Mouse (Mus musculus) heart, embryonic 12.5 days (tissue): ENCODE results near the gene Tcl1. TPM values are rescaled to one million over a fixed set of nuclear protein-coding genes. Genes with fewer than 3 reads are reported as not detected.
"Not testable (repeated sequence)": the region's sequence is repeated elsewhere in the genome, so short reads cannot be mapped to it uniquely, and the experiment has no call there.

ENCODE experiments used
- ATAC-seq: fragments of 200-750 bp; cut with Nextera tagmentation; 2 replicates; pipeline ENCODE4 v1.8.0; 2017; ENCODE audit warnings: moderate TSS enrichment, moderate library complexity; ENCODE audit not compliant: insufficient number of reproducible peaks, low FRiP score
- H3K27ac ChIP-seq: fragments of 300-500 bp; sonication (generic); 2 replicates; pipeline ENCODE4 v1.5.1; 2016; ENCODE audit warnings: mild to moderate bottlenecking, moderate library complexity; ENCODE audit not compliant: poor library complexity, severe bottlenecking
- H3K27me3 ChIP-seq: fragments of 300-500 bp; sonication (generic); replicated peaks from 2 replicates; pipeline ENCODE4 v1.6.1; 2016; ENCODE audit warnings: mild to moderate bottlenecking, moderate library complexity
- H3K36me3 ChIP-seq: fragments of 300-500 bp; sonication (generic); 2 replicates; pipeline ENCODE4 v1.6.1; 2016; ENCODE audit warnings: mild to moderate bottlenecking, moderate library complexity
- H3K4me1 ChIP-seq: fragments of 300-500 bp; sonication (generic); replicated peaks from 2 replicates; pipeline ENCODE4 v1.6.1; 2016; ENCODE audit warnings: mild to moderate bottlenecking
- H3K4me2 ChIP-seq: fragments of 300-500 bp; sonication (generic); 2 replicates; pipeline ENCODE4 v1.6.1; 2016; ENCODE audit warnings: mild to moderate bottlenecking, moderate library complexity
- H3K4me3 ChIP-seq: fragments of 300-500 bp; sonication (generic); 2 replicates; pipeline ENCODE4 v1.5.1; 2016; ENCODE audit warnings: mild to moderate bottlenecking
- H3K9ac ChIP-seq: fragments of 300-500 bp; sonication (generic); 2 replicates; pipeline ENCODE4 v1.6.1; 2016; ENCODE audit warnings: mild to moderate bottlenecking, moderate library complexity
- H3K9me3 ChIP-seq: fragments of 300-500 bp; sonication (generic); replicated peaks from 2 replicates; pipeline ENCODE4 v1.6.1; 2016; ENCODE audit warnings: mild to moderate bottlenecking, moderate library complexity
- WGBS: fragments of 180-500 bp; shearing (Covaris S2); methylation state at CpG from one replicate; pipeline ENCODE4 v1.1.7; 2016; 5-methylcytosine and 5-hydroxymethylcytosine counted together
- polyA plus RNA-seq: library from polyadenylated mRNA; unstranded; fragments of >200 nt; fragmentation: Nextera tagmentation; extraction: Ambion mirVana; gene quantifications from 2 replicates; pipeline ENCODE4 v1.2.1, GENCODE M21; 2016

Tcl1 gene
- polyA plus RNA-seq, 1 experiment from 2014 or later, result not detected

DNA sequence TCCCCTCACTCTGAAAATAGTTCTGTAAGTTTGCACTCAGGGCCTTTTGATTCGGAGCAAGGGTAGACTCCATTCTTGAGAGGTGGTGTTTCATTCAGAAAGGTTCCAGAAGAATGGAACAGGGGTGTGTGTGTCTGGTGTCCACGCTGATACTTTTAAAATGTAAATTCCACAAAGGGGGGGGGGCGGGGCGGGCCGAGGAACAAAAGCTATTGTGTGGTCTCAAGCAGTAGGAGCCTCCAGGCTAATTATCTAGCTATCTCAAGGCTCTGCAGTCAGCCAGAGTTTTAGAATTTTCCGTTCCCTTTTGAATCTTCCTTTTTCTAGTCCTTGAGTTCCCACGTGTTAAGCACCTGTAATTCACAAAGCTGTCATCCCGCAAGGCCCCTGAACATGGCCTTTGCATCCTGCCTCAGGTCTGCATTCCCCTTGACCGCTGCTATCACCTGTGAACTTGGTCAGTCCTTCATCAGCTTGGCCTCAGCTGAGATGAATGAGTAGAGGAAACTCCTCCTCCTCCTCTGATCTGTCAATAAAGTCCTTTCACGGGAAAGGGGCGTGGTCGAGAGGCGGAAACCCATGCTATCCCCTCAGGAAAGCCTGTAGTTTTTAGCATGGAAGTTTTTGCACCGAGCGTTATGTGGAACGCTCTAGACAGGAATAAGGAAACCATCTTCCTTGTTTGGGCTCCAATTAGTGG, 2.2 kb upstream of the Tcl1 start:
- Histone ChIP-seq H3K9ac (no peak overlapping the region), H3K27me3 (no peaks in the 10 kb centered on the region), H3K4me3 (no peak overlapping the region), H3K9me3 (no peaks in the 10 kb centered on the region), H3K36me3 (no peaks in the 10 kb centered on the region), H3K27ac (no peak overlapping the region), H3K4me2 (no peak overlapping the region), H3K4me1 (no peaks in the 10 kb centered on the region)
- 55% methylated on average over 16 of the region's 16 CpGs for WGBS
- ATAC-seq, result no peak

DNA sequence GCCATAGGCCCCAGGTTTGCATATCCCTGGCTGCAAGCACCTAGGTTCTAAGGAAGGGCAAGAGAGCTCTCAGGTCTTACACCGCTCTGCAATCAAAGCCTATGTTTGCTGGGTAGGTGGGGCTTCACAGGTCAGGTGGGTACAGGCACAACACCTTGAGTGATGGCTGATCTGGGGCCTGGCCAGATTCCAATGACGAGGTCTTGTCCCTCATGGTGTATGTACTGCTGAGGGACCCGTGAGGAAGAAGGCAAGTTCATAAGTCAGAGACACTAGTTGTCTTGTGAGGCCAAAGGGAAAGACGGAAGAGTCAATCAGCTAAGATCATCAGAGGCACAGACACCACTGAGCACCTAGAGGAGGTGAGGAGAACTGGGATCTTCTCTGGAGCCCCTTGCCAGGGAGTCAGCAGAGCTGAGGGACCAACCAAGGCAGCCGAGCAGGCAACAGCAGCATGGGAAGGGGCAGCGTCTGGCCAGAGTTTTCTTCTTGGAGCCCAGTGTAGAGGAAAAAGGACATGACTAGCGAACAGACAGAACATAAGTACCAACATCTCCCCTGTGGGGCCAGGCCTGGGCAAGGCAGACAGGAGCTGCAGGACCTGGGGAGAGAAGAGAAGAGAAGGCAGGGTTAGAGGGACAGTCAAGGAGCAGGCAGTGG, 5.4 kb downstream of the Tcl1 start:
- Histone ChIP-seq H3K36me3 (no peaks in the 10 kb centered on the region), H3K27me3 (no peaks in the 10 kb centered on the region), H3K9me3 (no peaks in the 10 kb centered on the region), H3K27ac (no peak overlapping the region), H3K4me3 (no peak overlapping the region), H3K9ac (no peak overlapping the region), H3K4me1 (no peaks in the 10 kb centered on the region), H3K4me2 (no peak overlapping the region)
- no peak for ATAC-seq
- 78% methylated on average over 7 of the region's 7 CpGs for WGBS

DNA sequence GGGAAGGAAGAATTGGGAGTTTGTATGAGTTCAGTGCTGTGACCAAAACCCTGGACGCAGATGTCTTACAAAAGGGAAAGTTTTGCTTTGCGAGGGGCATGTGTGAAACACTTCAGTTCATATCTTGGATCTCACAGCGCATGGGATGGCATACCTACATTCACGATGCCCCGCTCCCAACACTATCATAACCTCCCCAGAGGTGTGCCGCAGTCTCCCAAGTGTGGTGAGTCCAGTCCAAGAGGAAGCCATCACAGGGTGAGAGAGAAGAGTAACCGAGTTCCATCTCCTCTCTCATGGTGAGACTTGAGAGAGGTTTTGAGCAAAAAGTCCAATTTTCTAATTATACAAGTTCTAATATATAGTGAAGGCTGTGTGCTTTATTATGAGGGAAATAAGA, 13.4 kb downstream of the Tcl1 start:
- H3K27ac ChIP-seq, result no peak overlapping the region
- no peaks in the 10 kb centered on the region for H3K4me1 ChIP-seq
- H3K9ac ChIP-seq, result no peak overlapping the region
- H3K27me3 ChIP-seq, result no peaks in the 10 kb centered on the region
- no peaks in the 10 kb centered on the region for H3K9me3 ChIP-seq
- H3K4me2 ChIP-seq, result no peak overlapping the region
- H3K4me3 ChIP-seq, result no peak overlapping the region
- H3K36me3 ChIP-seq, result no peaks in the 10 kb centered on the region
- 85% methylated on average over 7 of the region's 7 CpGs for WGBS
- ATAC-seq, result no peak

DNA sequence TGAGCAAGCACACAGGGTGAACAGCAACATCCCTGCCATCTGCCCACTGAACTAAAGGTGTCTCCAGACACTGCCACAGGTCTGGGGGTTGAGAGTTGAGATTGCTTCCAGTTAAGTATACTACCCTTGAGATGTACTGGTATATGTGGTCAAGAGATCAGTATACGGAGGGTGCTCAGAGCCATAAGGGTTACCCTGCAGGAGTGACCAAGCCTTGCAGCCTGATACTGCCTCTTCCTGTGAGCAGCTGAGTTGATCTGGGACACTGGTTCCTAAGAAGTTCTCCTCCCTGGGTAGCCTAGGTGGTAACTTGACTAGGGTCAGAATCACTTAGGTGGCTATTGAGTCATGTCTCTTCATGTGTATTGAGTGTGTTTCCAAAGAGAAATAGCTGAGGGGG, 14.2 kb downstream of the Tcl1 start:
- no peak overlapping the region for H3K4me3 ChIP-seq
- H3K4me1 ChIP-seq, result no peaks in the 10 kb centered on the region
- no peaks in the 10 kb centered on the region for H3K27me3 ChIP-seq
- H3K27ac ChIP-seq, result no peak overlapping the region
- H3K36me3 ChIP-seq, result no peaks in the 10 kb centered on the region
- H3K9me3 ChIP-seq, result no peaks in the 10 kb centered on the region
- no peak for ATAC-seq
- H3K4me2 ChIP-seq, result no peak overlapping the region
- no peak overlapping the region for H3K9ac ChIP-seq
- WGBS, result 82% methylated on average over 1 of the region's 1 CpGs

DNA sequence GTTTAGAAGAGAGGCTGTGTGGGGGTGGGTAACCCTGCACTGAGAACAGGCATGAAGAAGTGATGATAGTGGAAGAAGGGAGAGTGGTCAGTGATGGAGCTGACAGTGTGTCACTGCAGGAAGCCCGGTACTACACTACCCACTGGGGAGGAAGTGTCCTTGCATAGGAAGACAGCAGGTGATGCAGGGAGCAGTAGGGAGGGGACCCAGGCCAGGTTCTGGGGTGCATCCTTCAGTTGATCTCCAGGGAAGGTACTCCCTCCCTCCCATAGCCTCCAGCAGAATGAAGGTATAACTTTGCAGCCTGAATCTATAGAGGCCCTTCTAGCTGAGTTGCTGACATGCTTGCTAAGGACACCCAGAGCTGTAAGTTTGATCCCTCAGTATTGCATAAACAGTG, 15.5 kb downstream of the Tcl1 start:
- ATAC-seq, result no peak
- Histone ChIP-seq H3K36me3 (no peaks in the 10 kb centered on the region), H3K4me2 (no peak overlapping the region), H3K9ac (no peak overlapping the region), H3K4me1 (no peaks in the 10 kb centered on the region), H3K27ac (no peak overlapping the region), H3K4me3 (no peak overlapping the region), H3K27me3 (no peaks in the 10 kb centered on the region), H3K9me3 (no peaks in the 10 kb centered on the region)
- WGBS, result 38% methylated on average over 1 of the region's 1 CpGs

DNA sequence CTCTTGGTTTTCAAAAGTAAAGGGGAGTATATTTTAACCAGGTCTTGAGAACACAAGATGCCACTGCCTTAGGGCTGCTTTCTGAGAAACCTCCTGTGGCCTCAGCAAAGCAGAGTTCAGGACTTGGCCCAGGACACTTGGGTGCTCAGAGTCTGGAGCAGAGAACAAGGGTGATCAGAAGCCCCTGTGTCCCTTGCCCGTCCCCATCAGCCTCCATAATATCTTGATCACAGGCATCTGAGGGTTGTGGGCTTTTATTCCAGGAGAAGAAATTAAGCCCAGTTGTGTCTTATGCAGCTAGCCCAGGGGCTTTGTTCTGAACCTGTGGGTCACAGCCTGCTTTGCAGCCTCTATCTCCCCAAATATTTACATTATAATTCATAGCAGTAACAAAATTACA, 20.9 kb downstream of the Tcl1 start, which contains the start of gene Tcl1b4:
Gene Tcl1b4 (plus strand): TSS at position 301 of the 400 bp plus-strand sequence.
- H3K4me2 ChIP-seq, H3K4me3 ChIP-seq, H3K9ac ChIP-seq, H3K9me3 ChIP-seq, H3K4me1 ChIP-seq, ATAC-seq, H3K27ac ChIP-seq, H3K36me3 ChIP-seq, H3K27me3 ChIP-seq: not testable (repeated sequence)
- WGBS, result 68% methylated on average over 1 of the region's 1 CpGs

DNA sequence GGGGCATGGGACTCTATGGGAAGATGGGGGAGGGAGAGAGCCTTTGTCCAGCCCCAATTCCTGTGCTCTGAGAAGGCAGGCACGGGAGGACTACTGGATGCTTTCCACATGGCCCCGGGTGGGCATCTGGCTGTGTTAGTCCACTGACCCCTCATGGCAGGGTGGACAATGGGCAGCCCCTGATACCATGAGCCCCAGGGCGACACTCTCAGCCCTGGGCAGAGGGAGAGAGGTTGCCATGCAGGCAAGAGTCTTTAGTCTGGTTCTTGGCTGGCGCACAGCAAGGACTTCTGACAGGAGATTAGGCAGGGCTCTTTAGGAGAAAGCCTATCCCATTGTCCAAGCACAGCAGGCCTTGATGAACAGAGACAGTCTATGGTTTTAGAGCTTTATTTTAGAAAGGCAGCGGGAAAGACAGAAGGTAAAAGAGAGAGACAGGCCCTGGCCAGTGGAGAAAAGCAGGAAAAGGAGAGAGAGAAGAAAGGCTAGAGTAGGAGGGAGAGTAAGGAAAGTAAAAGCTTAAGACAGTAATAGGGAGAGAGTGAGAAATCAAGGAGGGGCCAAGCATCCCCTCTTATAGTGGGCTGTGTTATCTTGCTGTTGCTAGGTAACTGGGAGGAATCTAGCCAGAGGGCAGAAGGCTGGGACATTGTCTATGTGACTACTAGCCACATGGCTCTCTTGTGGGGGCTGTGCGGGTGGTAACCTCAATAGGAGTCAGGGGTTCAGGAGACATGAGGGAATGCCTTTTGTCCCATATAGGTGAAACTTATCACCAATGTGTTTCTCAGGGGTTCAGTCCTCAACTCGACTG, 22.7 kb downstream of the Tcl1 start:
- 59% methylated on average over 7 of the region's 7 CpGs for WGBS

DNA sequence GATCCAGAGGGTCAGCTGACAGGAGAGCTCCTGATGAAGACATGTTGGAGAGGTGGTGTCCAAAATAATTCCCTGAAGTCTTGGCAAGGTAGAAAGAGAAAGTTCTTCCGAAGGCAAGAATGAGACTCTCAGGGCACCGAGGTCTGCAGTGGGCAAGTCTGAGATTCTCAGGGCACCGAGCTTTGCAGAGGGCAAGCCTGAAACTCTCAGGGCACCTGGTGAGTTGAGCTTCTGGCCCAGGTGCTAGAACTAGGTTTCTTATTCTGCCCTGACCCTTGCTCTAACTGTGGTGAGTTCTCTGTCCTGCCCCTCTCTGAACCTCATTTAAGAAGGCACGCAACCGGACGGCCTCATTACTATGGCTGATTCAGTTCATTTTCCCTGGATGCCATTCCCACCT, 31.9 kb downstream of the Tcl1 start, which contains the start of gene Tcl1b3:
Gene Tcl1b3 (plus strand): TSS at position 301 of the 400 bp plus-strand sequence.
- 88% methylated on average over 6 of the region's 6 CpGs for WGBS
- not testable (repeated sequence) for H3K27ac ChIP-seq, H3K4me1 ChIP-seq, H3K4me3 ChIP-seq, H3K27me3 ChIP-seq, H3K9ac ChIP-seq, H3K36me3 ChIP-seq, H3K4me2 ChIP-seq, ATAC-seq
- 0 out of 2 replicates have a peak, but pooled peaks cover 11% of the 10 kb centered on the region for H3K9me3 ChIP-seq

More for the DNA sequence above, 22.7 kb downstream of the Tcl1 start:
- not testable (repeated sequence) for H3K4me2 ChIP-seq, H3K9ac ChIP-seq, H3K36me3 ChIP-seq, H3K27me3 ChIP-seq, H3K9me3 ChIP-seq, H3K27ac ChIP-seq, H3K4me1 ChIP-seq, H3K4me3 ChIP-seq, ATAC-seq

DNA sequence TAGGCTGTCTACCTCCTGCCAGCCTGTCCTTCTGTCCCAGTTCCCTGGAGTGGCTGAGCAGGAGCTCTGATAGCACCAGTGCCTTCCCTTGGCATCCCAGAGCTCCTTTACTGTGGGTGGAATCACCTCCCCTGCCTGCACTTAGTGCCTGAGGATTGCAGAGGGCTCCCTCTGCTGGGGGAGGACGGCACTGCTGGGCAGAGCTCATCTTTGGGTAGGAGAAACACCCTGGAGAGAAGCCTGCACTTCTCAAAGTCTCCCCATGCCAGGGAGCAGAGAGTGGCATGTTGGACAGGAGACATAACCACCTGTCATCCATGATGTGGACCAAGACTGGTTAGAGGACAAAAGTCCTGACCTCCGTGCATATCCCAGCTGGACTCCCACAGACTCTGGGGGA, 33.6 kb downstream of the Tcl1 start:
- H3K4me1 ChIP-seq, H3K36me3 ChIP-seq, H3K9ac ChIP-seq, H3K4me3 ChIP-seq, H3K27ac ChIP-seq, H3K27me3 ChIP-seq, H3K4me2 ChIP-seq, ATAC-seq: not testable (repeated sequence)
- 29% methylated on average over 2 of the region's 2 CpGs for WGBS
- H3K9me3 ChIP-seq, result 0 out of 2 replicates have a peak, but pooled peaks cover 11% of the 10 kb centered on the region

DNA sequence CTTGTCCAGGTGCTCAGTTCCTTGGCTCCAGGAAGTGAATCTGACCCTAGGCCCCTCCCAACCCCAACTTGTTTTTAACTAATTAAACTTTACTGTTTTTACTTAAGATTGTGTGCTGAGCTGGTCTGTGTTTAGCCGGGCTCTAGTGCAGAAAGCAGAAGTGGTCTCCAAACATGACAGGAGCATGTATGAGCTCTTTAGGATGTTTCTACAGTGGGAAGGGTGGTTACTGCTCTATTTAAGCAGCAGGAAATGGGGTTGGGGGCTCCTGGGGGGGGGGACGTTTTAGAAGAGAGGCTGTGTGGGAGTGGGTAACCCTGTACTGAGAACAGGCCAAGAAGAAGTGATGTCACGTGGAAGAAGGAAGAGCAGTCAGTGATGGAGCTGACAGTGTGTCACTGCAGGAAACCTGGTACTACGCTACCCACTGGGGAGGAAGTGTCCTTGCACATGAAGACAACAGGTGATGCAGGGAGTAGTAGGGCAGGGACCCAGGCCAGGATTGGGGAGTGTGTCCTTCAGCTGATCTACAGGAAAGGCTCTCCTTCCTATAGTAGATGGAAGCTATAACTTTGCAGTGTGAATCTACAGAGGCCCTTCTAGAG, 41.5 kb downstream of the Tcl1 start:
- H3K27ac ChIP-seq, H3K4me1 ChIP-seq, H3K36me3 ChIP-seq, H3K9ac ChIP-seq, H3K27me3 ChIP-seq, H3K9me3 ChIP-seq, H3K4me2 ChIP-seq, ATAC-seq, H3K4me3 ChIP-seq: not testable (repeated sequence)
- 72% methylated on average over 4 of the region's 4 CpGs for WGBS

DNA sequence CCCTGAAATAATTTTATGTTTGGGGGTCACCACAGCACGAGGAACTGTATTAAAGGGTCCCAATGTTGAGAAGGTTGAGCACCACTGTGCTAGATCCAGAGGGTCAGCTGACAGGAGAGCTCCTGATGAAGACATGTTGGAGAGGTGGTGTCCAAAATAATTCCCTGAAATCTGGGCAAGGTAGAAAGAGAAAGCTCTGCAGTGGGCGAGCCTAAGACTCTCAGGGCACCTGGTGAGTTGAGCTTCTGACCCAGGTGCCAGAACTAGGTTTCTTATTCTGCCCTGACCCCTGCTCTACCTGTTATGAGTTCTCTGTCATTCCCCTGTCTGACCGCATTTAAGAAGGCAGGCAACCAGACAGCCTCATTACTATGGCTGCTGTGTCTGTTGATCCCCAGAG, 46.5 kb downstream of the Tcl1 start, which contains the start of gene Tcl1b5:
Gene Tcl1b5 (plus strand): TSS at position 301 of the 400 bp plus-strand sequence.
- WGBS, result 51% methylated on average over 3 of the region's 3 CpGs
- not testable (repeated sequence) for H3K27me3 ChIP-seq, H3K9me3 ChIP-seq, H3K27ac ChIP-seq, H3K4me1 ChIP-seq, H3K36me3 ChIP-seq, ATAC-seq, H3K9ac ChIP-seq, H3K4me2 ChIP-seq, H3K4me3 ChIP-seq
